Mouse (Mus musculus) cerebellum, adult 9-11 months (tissue): Measurements from ENCODE around the gene Ntn1.

Experiments used
- DNase-seq: peaks from one replicate; pipeline ENCODE4 v3.0.0; 2022

Gene Ntn1

GRCm38 (mm10) chr11:68210714-68211113 is 189.9 kb downstream of the Ntn1 start:
- DNase-seq, result no peak

- no peak for DNase-seq
Measured at GRCm38 (mm10) chr11:68209506-68209905, 191.1 kb downstream of the Ntn1 start.

GRCm38 (mm10) chr11:68208582-68208981 is 192.0 kb downstream of the Ntn1 start:
- DNase-seq, result no peak

- no peak for DNase-seq
Measured at GRCm38 (mm10) chr11:68208023-68208422, 192.6 kb downstream of the Ntn1 start.

GRCm38 (mm10) chr11:68205572-68206229 is 194.9 kb downstream of the Ntn1 start:
- DNase-seq, result peak; percentile 45

GRCm38 (mm10) chr11:68204407-68204806 is 196.2 kb downstream of the Ntn1 start:
- DNase-seq, result no peak

GRCm38 (mm10) chr11:68203658-68204315 is 196.8 kb downstream of the Ntn1 start:
- DNase-seq, result no peak

- no peak for DNase-seq
Measured at GRCm38 (mm10) chr11:68202561-68202960, 198.1 kb downstream of the Ntn1 start.

GRCm38 (mm10) chr11:68201811-68202459 is 198.7 kb downstream of the Ntn1 start:
- no peak for DNase-seq

GRCm38 (mm10) chr11:68201063-68201462 is 199.6 kb downstream of the Ntn1 start:
- DNase-seq, result no peak

GRCm38 (mm10) chr11:68200500-68200899 is 200.1 kb downstream of the Ntn1 start:
- no peak for DNase-seq

- no peak for DNase-seq
Measured at GRCm38 (mm10) chr11:68199801-68200423, 200.7 kb downstream of the Ntn1 start.

GRCm38 (mm10) chr11:68199103-68199502 is 201.5 kb downstream of the Ntn1 start:
- DNase-seq, result no peak

GRCm38 (mm10) chr11:68198696-68199095 is 201.9 kb downstream of the Ntn1 start:
- no peak for DNase-seq

GRCm38 (mm10) chr11:68197471-68197870 is 203.2 kb downstream of the Ntn1 start:
- no peak for DNase-seq

- no peak for DNase-seq
Measured at GRCm38 (mm10) chr11:68196566-68196965, 204.1 kb downstream of the Ntn1 start.

- no peak for DNase-seq
Measured at GRCm38 (mm10) chr11:68195693-68196176, 204.9 kb downstream of the Ntn1 start.

- no peak for DNase-seq
Measured at GRCm38 (mm10) chr11:68195168-68195567, 205.5 kb downstream of the Ntn1 start.

- no peak for DNase-seq
Measured at GRCm38 (mm10) chr11:68190849-68191248, 209.8 kb downstream of the Ntn1 start.

- DNase-seq, result no peak
Measured at GRCm38 (mm10) chr11:68188695-68189201, 211.9 kb downstream of the Ntn1 start.

- DNase-seq, result no peak
Measured at GRCm38 (mm10) chr11:68187242-68187641, 213.4 kb downstream of the Ntn1 start.

GRCm38 (mm10) chr11:68185647-68186046 is 215.0 kb downstream of the Ntn1 start:
- no peak for DNase-seq

- DNase-seq, result no peak
Measured at GRCm38 (mm10) chr11:68177415-68177814, 223.2 kb downstream of the Ntn1 start.
